Mouse (Mus musculus): ENCODE data around the gene Bnc2. TPM values are rescaled to one million over a fixed set of nuclear protein-coding genes. Genes with fewer than 3 reads are reported as not detected.

The Bnc2 gene
- polyA plus RNA-seq, 1 experiment = not detected

- H3K4me1 ChIP-seq (ENCODE audit: control insufficient read depth, insufficient read depth, low read length) = no peaks in the 10 kb centered on the region
- no peak for TF ChIP-seq POLR2A (IDR thresholded peaks at IDR 0.05; ENCODE audit: borderline replicate concordance, low read depth, low read length)
- no peak for TF ChIP-seq CTCF (IDR thresholded peaks at IDR 0.05; ENCODE audit: low read depth, low read length)
- H3K4me3 ChIP-seq (ENCODE audit: insufficient read depth, low read length) = no peak overlapping the region
- no peak overlapping the region for H3K27ac ChIP-seq (ENCODE audit: insufficient read depth, low read depth, low read length)
Measured at GRCm38 (mm10) chr4:84669650-84670049, 5.4 kb downstream of the Bnc2 start.

- TF ChIP-seq CTCF (IDR thresholded peaks at IDR 0.05; ENCODE audit: low read depth, low read length) = no peak
- TF ChIP-seq POLR2A (IDR thresholded peaks at IDR 0.05; ENCODE audit: borderline replicate concordance, low read depth, low read length) = no peak
- Histone ChIP-seq H3K4me1 (ENCODE audit: control insufficient read depth, insufficient read depth, low read length) (no peaks in the 10 kb centered on the region), H3K27ac (ENCODE audit: insufficient read depth, low read depth, low read length) (no peak overlapping the region), H3K4me3 (ENCODE audit: insufficient read depth, low read length) (no peak overlapping the region)
Measured at GRCm38 (mm10) chr4:84668949-84669605, 6.0 kb downstream of the Bnc2 start.

- TF ChIP-seq POLR2A (IDR thresholded peaks at IDR 0.05; ENCODE audit: borderline replicate concordance, low read depth, low read length) (no peak), CTCF (IDR thresholded peaks at IDR 0.05; ENCODE audit: low read depth, low read length) (no peak)
Measured at GRCm38 (mm10) chr4:84668226-84668625, 6.8 kb downstream of the Bnc2 start.

GRCm38 (mm10) chr4:84662228-84663065 lies 12.6 kb downstream of the Bnc2 start:
- TF ChIP-seq CTCF (IDR thresholded peaks at IDR 0.05; ENCODE audit: low read depth, low read length) (no peak), POLR2A (IDR thresholded peaks at IDR 0.05; ENCODE audit: borderline replicate concordance, low read depth, low read length) (no peak)
- Histone ChIP-seq H3K4me1 (ENCODE audit: control insufficient read depth, insufficient read depth, low read length) (no peaks in the 10 kb centered on the region), H3K4me3 (ENCODE audit: insufficient read depth, low read length) (no peak overlapping the region), H3K27ac (ENCODE audit: insufficient read depth, low read depth, low read length) (no peak overlapping the region)

More at GRCm38 (mm10) chr4:84668226-84668625, 6.8 kb downstream of the Bnc2 start:
- no peaks in the 10 kb centered on the region for H3K4me1 ChIP-seq (ENCODE audit: control insufficient read depth, insufficient read depth, low read length)
- no peak overlapping the region for H3K27ac ChIP-seq (ENCODE audit: insufficient read depth, low read depth, low read length)
- no peak overlapping the region for H3K4me3 ChIP-seq (ENCODE audit: insufficient read depth, low read length)

GRCm38 (mm10) chr4:84661341-84661740 lies 13.7 kb downstream of the Bnc2 start:
- Histone ChIP-seq H3K4me3 (ENCODE audit: insufficient read depth, low read length) (no peak overlapping the region), H3K4me1 (ENCODE audit: control insufficient read depth, insufficient read depth, low read length) (no peaks in the 10 kb centered on the region), H3K27ac (ENCODE audit: insufficient read depth, low read depth, low read length) (no peak overlapping the region)
- no peak for TF ChIP-seq POLR2A (IDR thresholded peaks at IDR 0.05; ENCODE audit: borderline replicate concordance, low read depth, low read length)
- no peak for TF ChIP-seq CTCF (IDR thresholded peaks at IDR 0.05; ENCODE audit: low read depth, low read length)

GRCm38 (mm10) chr4:84651786-84652185 lies 23.3 kb downstream of the Bnc2 start:
- H3K4me3 ChIP-seq (ENCODE audit: insufficient read depth, low read length) = no peak overlapping the region
- TF ChIP-seq POLR2A (IDR thresholded peaks at IDR 0.05; ENCODE audit: borderline replicate concordance, low read depth, low read length) (no peak), CTCF (IDR thresholded peaks at IDR 0.05; ENCODE audit: low read depth, low read length) (no peak)
- H3K4me1 ChIP-seq (ENCODE audit: control insufficient read depth, insufficient read depth, low read length) = no peaks in the 10 kb centered on the region
- H3K27ac ChIP-seq (ENCODE audit: insufficient read depth, low read depth, low read length) = no peak overlapping the region

- Histone ChIP-seq H3K27ac (ENCODE audit: insufficient read depth, low read depth, low read length) (no peak overlapping the region), H3K4me1 (ENCODE audit: control insufficient read depth, insufficient read depth, low read length) (no peaks in the 10 kb centered on the region), H3K4me3 (ENCODE audit: insufficient read depth, low read length) (no peak overlapping the region)
- TF ChIP-seq POLR2A (IDR thresholded peaks at IDR 0.05; ENCODE audit: borderline replicate concordance, low read depth, low read length) = no peak
- no peak for TF ChIP-seq CTCF (IDR thresholded peaks at IDR 0.05; ENCODE audit: low read depth, low read length)
Measured at GRCm38 (mm10) chr4:84646576-84646975, 28.5 kb downstream of the Bnc2 start.

GRCm38 (mm10) chr4:84639166-84639565 lies 35.9 kb downstream of the Bnc2 start:
- no peaks in the 10 kb centered on the region for H3K4me1 ChIP-seq (ENCODE audit: control insufficient read depth, insufficient read depth, low read length)
- H3K4me3 ChIP-seq (ENCODE audit: insufficient read depth, low read length) = no peak overlapping the region
- no peak overlapping the region for H3K27ac ChIP-seq (ENCODE audit: insufficient read depth, low read depth, low read length)
- TF ChIP-seq POLR2A (IDR thresholded peaks at IDR 0.05; ENCODE audit: borderline replicate concordance, low read depth, low read length) = no peak
- no peak for TF ChIP-seq CTCF (IDR thresholded peaks at IDR 0.05; ENCODE audit: low read depth, low read length)

- no peak for TF ChIP-seq CTCF (IDR thresholded peaks at IDR 0.05; ENCODE audit: low read depth, low read length)
- no peak for TF ChIP-seq POLR2A (IDR thresholded peaks at IDR 0.05; ENCODE audit: borderline replicate concordance, low read depth, low read length)
- no peak overlapping the region for H3K4me3 ChIP-seq (ENCODE audit: insufficient read depth, low read length)
- no peak overlapping the region for H3K27ac ChIP-seq (ENCODE audit: insufficient read depth, low read depth, low read length)
- H3K4me1 ChIP-seq (ENCODE audit: control insufficient read depth, insufficient read depth, low read length) = no peaks in the 10 kb centered on the region
Measured at GRCm38 (mm10) chr4:84637641-84638040, 37.4 kb downstream of the Bnc2 start.

- TF ChIP-seq POLR2A (IDR thresholded peaks at IDR 0.05; ENCODE audit: borderline replicate concordance, low read depth, low read length) = no peak
- TF ChIP-seq CTCF (IDR thresholded peaks at IDR 0.05; ENCODE audit: low read depth, low read length) = no peak
- Histone ChIP-seq H3K27ac (ENCODE audit: insufficient read depth, low read depth, low read length) (no peak overlapping the region), H3K4me3 (ENCODE audit: insufficient read depth, low read length) (no peak overlapping the region), H3K4me1 (ENCODE audit: control insufficient read depth, insufficient read depth, low read length) (no peaks in the 10 kb centered on the region)
Measured at GRCm38 (mm10) chr4:84634751-84635150, 40.3 kb downstream of the Bnc2 start.
